Mouse (Mus musculus): ENCODE measurements at regions not wholly inside any gene's neighbourhood (a gene's known extent, or its start where the extent isn't known, plus 50 kb on each side); places are given as distances from the start of the nearest gene placed in this dataset.
"Not testable (repeated sequence)": the region's sequence is repeated elsewhere in the genome, so short reads cannot be mapped to it uniquely, and the experiment has no call there.

GRCm38 (mm10) chr1:194505826-194506225 lies 112.2 kb upstream of the Plxna2 start:
- Histone ChIP-seq H3K9ac (no peak overlapping the region), H3K4me1 (replicated peaks) (no peaks in the 10 kb centered on the region), H3K9me3 (replicated peaks) (no peaks in the 10 kb centered on the region), H3K27me3 (no peaks in the 10 kb centered on the region), H3K4me3 (replicated peaks) (no peak overlapping the region), H3K36me3 (no peaks in the 10 kb centered on the region), H3K27ac (no peak overlapping the region), H3K4me2 (no peak overlapping the region)
- 25% methylated on average over 3 of the region's 3 CpGs for WGBS (ENCODE audit: insufficient replicate concordance)
- ATAC-seq (ENCODE audit: low read depth) (no peak), DNase-seq (no peak)

GRCm38 (mm10) chr1:194504207-194504606 lies 113.8 kb upstream of the Plxna2 start:
- no peaks in the 10 kb centered on the region for H3K4me1 ChIP-seq (replicated peaks)
- ATAC-seq (ENCODE audit: low read depth), result no peak
- no peaks in the 10 kb centered on the region for H3K36me3 ChIP-seq
- H3K4me3 ChIP-seq (replicated peaks), result no peak overlapping the region
- DNase-seq, result no peak
- H3K9ac ChIP-seq, result no peak overlapping the region
- H3K27ac ChIP-seq, result no peak overlapping the region
- no peaks in the 10 kb centered on the region for H3K27me3 ChIP-seq
- H3K9me3 ChIP-seq (replicated peaks), result no peaks in the 10 kb centered on the region
- no peak overlapping the region for H3K4me2 ChIP-seq

- Histone ChIP-seq H3K9me3 (replicated peaks) (no peaks in the 10 kb centered on the region), H3K27me3 (no peaks in the 10 kb centered on the region), H3K36me3 (no peaks in the 10 kb centered on the region), H3K9ac (no peak overlapping the region), H3K27ac (no peak overlapping the region), H3K4me2 (no peak overlapping the region), H3K4me1 (replicated peaks) (no peaks in the 10 kb centered on the region), H3K4me3 (replicated peaks) (no peak overlapping the region)
- DNase-seq (no peak), ATAC-seq (ENCODE audit: low read depth) (no peak)
- 42% methylated on average over 3 of the region's 3 CpGs for WGBS (ENCODE audit: insufficient replicate concordance)
Measured at GRCm38 (mm10) chr1:194503517-194503916, 114.5 kb upstream of the Plxna2 start.

GRCm38 (mm10) chr1:194496424-194496823 lies 121.6 kb upstream of the Plxna2 start:
- H3K36me3 ChIP-seq, result no peaks in the 10 kb centered on the region
- DNase-seq (no peak), ATAC-seq (ENCODE audit: low read depth) (no peak)
- H3K27ac ChIP-seq, result no peak overlapping the region
- no peaks in the 10 kb centered on the region for H3K27me3 ChIP-seq
- H3K9ac ChIP-seq, result no peak overlapping the region
- no peaks in the 10 kb centered on the region for H3K4me1 ChIP-seq (replicated peaks)
- H3K4me3 ChIP-seq (replicated peaks), result no peak overlapping the region
- H3K4me2 ChIP-seq, result no peak overlapping the region
- 54% methylated on average over 2 of the region's 2 CpGs for WGBS (ENCODE audit: insufficient replicate concordance)
- no peaks in the 10 kb centered on the region for H3K9me3 ChIP-seq (replicated peaks)

GRCm38 (mm10) chr1:194491111-194491510 lies 126.9 kb upstream of the Plxna2 start:
- no peaks in the 10 kb centered on the region for H3K4me1 ChIP-seq (replicated peaks)
- no peaks in the 10 kb centered on the region for H3K36me3 ChIP-seq
- no peak for ATAC-seq (ENCODE audit: low read depth)
- H3K4me3 ChIP-seq (replicated peaks), result no peak overlapping the region
- H3K4me2 ChIP-seq, result no peak overlapping the region
- no peaks in the 10 kb centered on the region for H3K9me3 ChIP-seq (replicated peaks)
- H3K9ac ChIP-seq, result no peak overlapping the region
- no peak for DNase-seq
- no peak overlapping the region for H3K27ac ChIP-seq
- no peaks in the 10 kb centered on the region for H3K27me3 ChIP-seq

- H3K9me3 ChIP-seq (replicated peaks), result no peaks in the 10 kb centered on the region
- no peak overlapping the region for H3K4me3 ChIP-seq (replicated peaks)
- peaks cover 1% of the 10 kb centered on the region; the same call in 1 of the 2 replicates for H3K4me1 ChIP-seq (replicated peaks)
- H3K27me3 ChIP-seq, result no peaks in the 10 kb centered on the region
- no peak for DNase-seq
- H3K4me2 ChIP-seq, result no peak overlapping the region
- no peak overlapping the region for H3K27ac ChIP-seq
- no peak overlapping the region for H3K9ac ChIP-seq
- ATAC-seq (ENCODE audit: low read depth), result no peak
- no peaks in the 10 kb centered on the region for H3K36me3 ChIP-seq
Measured at GRCm38 (mm10) chr1:194488126-194488525, 129.9 kb upstream of the Plxna2 start.

GRCm38 (mm10) chr1:194482717-194483059 lies 135.3 kb upstream of the Plxna2 start:
- Histone ChIP-seq H3K9me3 (replicated peaks) (no peaks in the 10 kb centered on the region), H3K4me2 (no peak overlapping the region), H3K36me3 (no peaks in the 10 kb centered on the region), H3K27me3 (no peaks in the 10 kb centered on the region), H3K4me3 (replicated peaks) (no peak overlapping the region), H3K9ac (no peak overlapping the region), H3K27ac (peak overlapping the region; percentile 43; the same call in 1 of the 2 replicates), H3K4me1 (replicated peaks) (peaks cover 13% of the 10 kb centered on the region)
- DNase-seq (no peak), ATAC-seq (ENCODE audit: low read depth) (peak; percentile 62)

- ATAC-seq (ENCODE audit: low read depth) (peak; percentile 83), DNase-seq (peak; percentile 6)
- no peak overlapping the region for H3K4me2 ChIP-seq
- no peak overlapping the region for H3K9ac ChIP-seq
- H3K36me3 ChIP-seq, result no peaks in the 10 kb centered on the region
- H3K4me1 ChIP-seq (replicated peaks), result peaks cover 13% of the 10 kb centered on the region
- H3K4me3 ChIP-seq (replicated peaks), result no peak overlapping the region
- no peaks in the 10 kb centered on the region for H3K27me3 ChIP-seq
- peak overlapping the region; percentile 43; the same call in 1 of the 2 replicates for H3K27ac ChIP-seq
- 22% methylated on average over 6 of the region's 6 CpGs for WGBS (ENCODE audit: insufficient replicate concordance)
- no peaks in the 10 kb centered on the region for H3K9me3 ChIP-seq (replicated peaks)
Measured at GRCm38 (mm10) chr1:194482001-194482716, 135.9 kb upstream of the Plxna2 start.

- not testable (repeated sequence) for DNase-seq
Measured at GRCm38 (mm10) chr1:194471281-194471680, 146.7 kb upstream of the Plxna2 start.

GRCm38 (mm10) chr1:194452480-194452879 lies 165.5 kb upstream of the Plxna2 start:
- Histone ChIP-seq H3K4me3 (replicated peaks) (no peak overlapping the region), H3K9ac (no peak overlapping the region), H3K4me1 (replicated peaks) (no peaks in the 10 kb centered on the region), H3K9me3 (replicated peaks) (no peaks in the 10 kb centered on the region), H3K36me3 (no peaks in the 10 kb centered on the region), H3K27me3 (no peaks in the 10 kb centered on the region), H3K27ac (no peak overlapping the region), H3K4me2 (no peak overlapping the region)
- WGBS (ENCODE audit: insufficient replicate concordance), result 65% methylated on average over 1 of the region's 1 CpGs
- ATAC-seq (ENCODE audit: low read depth), result no peak
- DNase-seq, result no peak

More at GRCm38 (mm10) chr1:194471281-194471680, 146.7 kb upstream of the Plxna2 start:
- H3K27ac ChIP-seq; ATAC-seq (ENCODE audit: low read depth); H3K9me3 ChIP-seq (replicated peaks); H3K27me3 ChIP-seq; H3K9ac ChIP-seq; H3K36me3 ChIP-seq; H3K4me2 ChIP-seq; H3K4me1 ChIP-seq (replicated peaks); H3K4me3 ChIP-seq (replicated peaks): not testable (repeated sequence)
- 76% methylated on average over 2 of the region's 2 CpGs for WGBS (ENCODE audit: insufficient replicate concordance)

- ATAC-seq (ENCODE audit: low read depth) (no peak), DNase-seq (no peak)
- WGBS (ENCODE audit: insufficient replicate concordance), result 71% methylated on average over 1 of the region's 1 CpGs
- Histone ChIP-seq H3K27me3 (no peaks in the 10 kb centered on the region), H3K4me3 (replicated peaks) (no peak overlapping the region), H3K4me2 (no peak overlapping the region), H3K27ac (no peak overlapping the region), H3K4me1 (replicated peaks) (no peaks in the 10 kb centered on the region), H3K36me3 (no peaks in the 10 kb centered on the region), H3K9me3 (replicated peaks) (no peaks in the 10 kb centered on the region), H3K9ac (no peak overlapping the region)
Measured at GRCm38 (mm10) chr1:194443681-194444080, 174.3 kb upstream of the Plxna2 start.

- no peaks in the 10 kb centered on the region for H3K27me3 ChIP-seq
- DNase-seq, result no peak
- no peaks in the 10 kb centered on the region for H3K36me3 ChIP-seq
- H3K4me2 ChIP-seq, result no peak overlapping the region
- 0 out of 2 replicates have a peak, but pooled peaks have one; percentile 34 for ATAC-seq (ENCODE audit: low read depth)
- H3K4me1 ChIP-seq (replicated peaks), result no peaks in the 10 kb centered on the region
- H3K9ac ChIP-seq, result no peak overlapping the region
- H3K4me3 ChIP-seq (replicated peaks), result no peak overlapping the region
- H3K9me3 ChIP-seq (replicated peaks), result no peaks in the 10 kb centered on the region
- H3K27ac ChIP-seq, result no peak overlapping the region
- WGBS (ENCODE audit: insufficient replicate concordance), result 41% methylated on average over 5 of the region's 5 CpGs
Measured at GRCm38 (mm10) chr1:194437301-194437700, 180.7 kb upstream of the Plxna2 start.
